Mouse (Mus musculus): Measurements from ENCODE around the gene Ms4a6b. TPM values are rescaled to one million over a fixed set of nuclear protein-coding genes. Genes with fewer than 3 reads are reported as not detected.
"Not testable (repeated sequence)": the region's sequence is repeated elsewhere in the genome, so short reads cannot be mapped to it uniquely, and the experiment has no call there.

Ms4a6b gene
- polyA plus RNA-seq, 1 experiment from 2014 or later, result 3.7 TPM

- Histone ChIP-seq H3K4me3 (no peak overlapping the region), H3K4me1 (no peaks in the 10 kb centered on the region), H3K9me3 (no peaks in the 10 kb centered on the region), H3K36me3 (no peaks in the 10 kb centered on the region), H3K4me2 (no peak overlapping the region), H3K27me3 (replicated peaks) (no peaks in the 10 kb centered on the region), H3K9ac (no peak overlapping the region), H3K27ac (replicated peaks) (no peak overlapping the region)
- 82% methylated on average over 3 of the region's 3 CpGs for WGBS
- no peak for ATAC-seq (ENCODE audit: extremely low read depth, insufficient number of reproducible peaks, low FRiP score, low TSS enrichment)
Measured at GRCm38 (mm10) chr19:11494519-11494918, 21.8 kb upstream of the Ms4a6b start.

GRCm38 (mm10) chr19:11496361-11496760 is 20.0 kb upstream of the Ms4a6b start:
- no peak overlapping the region for H3K4me3 ChIP-seq
- no peak overlapping the region for H3K27ac ChIP-seq (replicated peaks)
- H3K36me3 ChIP-seq, result no peaks in the 10 kb centered on the region
- H3K4me1 ChIP-seq, result no peaks in the 10 kb centered on the region
- no peak overlapping the region for H3K9ac ChIP-seq
- no peak for ATAC-seq (ENCODE audit: extremely low read depth, insufficient number of reproducible peaks, low FRiP score, low TSS enrichment)
- no peaks in the 10 kb centered on the region for H3K27me3 ChIP-seq (replicated peaks)
- WGBS, result 61% methylated on average over 6 of the region's 6 CpGs
- H3K9me3 ChIP-seq, result no peaks in the 10 kb centered on the region
- no peak overlapping the region for H3K4me2 ChIP-seq

GRCm38 (mm10) chr19:11497300-11497699 is 19.0 kb upstream of the Ms4a6b start:
- ATAC-seq (ENCODE audit: extremely low read depth, insufficient number of reproducible peaks, low FRiP score, low TSS enrichment); H3K27me3 ChIP-seq (replicated peaks); H3K9me3 ChIP-seq; H3K4me1 ChIP-seq; H3K36me3 ChIP-seq; H3K9ac ChIP-seq; H3K4me3 ChIP-seq; H3K27ac ChIP-seq (replicated peaks); H3K4me2 ChIP-seq: not testable (repeated sequence)
- 72% methylated on average over 1 of the region's 1 CpGs for WGBS

GRCm38 (mm10) chr19:11500796-11501195 is 15.5 kb upstream of the Ms4a6b start:
- Histone ChIP-seq H3K27ac (replicated peaks) (no peak overlapping the region), H3K36me3 (no peaks in the 10 kb centered on the region), H3K9me3 (no peaks in the 10 kb centered on the region), H3K4me2 (no peak overlapping the region), H3K4me1 (no peaks in the 10 kb centered on the region), H3K9ac (no peak overlapping the region), H3K4me3 (no peak overlapping the region), H3K27me3 (replicated peaks) (no peaks in the 10 kb centered on the region)
- 75% methylated on average over 1 of the region's 1 CpGs for WGBS
- no peak for ATAC-seq (ENCODE audit: extremely low read depth, insufficient number of reproducible peaks, low FRiP score, low TSS enrichment)

- H3K9ac ChIP-seq, result no peak overlapping the region
- H3K27me3 ChIP-seq (replicated peaks), result no peaks in the 10 kb centered on the region
- no peaks in the 10 kb centered on the region for H3K4me1 ChIP-seq
- no peak for ATAC-seq (ENCODE audit: extremely low read depth, insufficient number of reproducible peaks, low FRiP score, low TSS enrichment)
- H3K9me3 ChIP-seq, result no peaks in the 10 kb centered on the region
- WGBS, result 74% methylated on average over 4 of the region's 4 CpGs
- H3K36me3 ChIP-seq, result no peaks in the 10 kb centered on the region
- no peak overlapping the region for H3K4me3 ChIP-seq
- no peak overlapping the region for H3K27ac ChIP-seq (replicated peaks)
- no peak overlapping the region for H3K4me2 ChIP-seq
Measured at GRCm38 (mm10) chr19:11501326-11501725, 15.0 kb upstream of the Ms4a6b start.

- Histone ChIP-seq H3K27ac (replicated peaks) (no peak overlapping the region), H3K36me3 (no peaks in the 10 kb centered on the region), H3K9ac (no peak overlapping the region), H3K9me3 (no peaks in the 10 kb centered on the region), H3K4me1 (no peaks in the 10 kb centered on the region), H3K4me3 (no peak overlapping the region), H3K4me2 (no peak overlapping the region), H3K27me3 (replicated peaks) (no peaks in the 10 kb centered on the region)
- no peak for ATAC-seq (ENCODE audit: extremely low read depth, insufficient number of reproducible peaks, low FRiP score, low TSS enrichment)
- WGBS, result 54% methylated on average over 1 of the region's 1 CpGs
Measured at GRCm38 (mm10) chr19:11504857-11505256, 11.5 kb upstream of the Ms4a6b start.

- no peak overlapping the region for H3K9ac ChIP-seq
- H3K9me3 ChIP-seq, result no peaks in the 10 kb centered on the region
- H3K4me1 ChIP-seq, result no peaks in the 10 kb centered on the region
- H3K36me3 ChIP-seq, result no peaks in the 10 kb centered on the region
- no peak overlapping the region for H3K27ac ChIP-seq (replicated peaks)
- WGBS, result 31% methylated on average over 1 of the region's 1 CpGs
- H3K27me3 ChIP-seq (replicated peaks), result no peaks in the 10 kb centered on the region
- no peak for ATAC-seq (ENCODE audit: extremely low read depth, insufficient number of reproducible peaks, low FRiP score, low TSS enrichment)
- no peak overlapping the region for H3K4me3 ChIP-seq
- H3K4me2 ChIP-seq, result no peak overlapping the region
Measured at GRCm38 (mm10) chr19:11513458-11513857, 2.9 kb upstream of the Ms4a6b start.

- H3K4me3 ChIP-seq, result no peak overlapping the region
- H3K9me3 ChIP-seq, result no peaks in the 10 kb centered on the region
- H3K27ac ChIP-seq (replicated peaks), result no peak overlapping the region
- no peak for ATAC-seq (ENCODE audit: extremely low read depth, insufficient number of reproducible peaks, low FRiP score, low TSS enrichment)
- H3K4me2 ChIP-seq, result no peak overlapping the region
- H3K4me1 ChIP-seq, result no peaks in the 10 kb centered on the region
- H3K27me3 ChIP-seq (replicated peaks), result no peaks in the 10 kb centered on the region
- WGBS, result 52% methylated on average over 4 of the region's 4 CpGs
- no peak overlapping the region for H3K9ac ChIP-seq
- H3K36me3 ChIP-seq, result no peaks in the 10 kb centered on the region
Measured at GRCm38 (mm10) chr19:11516845-11517244, 533 bp downstream of the Ms4a6b start.

GRCm38 (mm10) chr19:11517373-11517772 is 1.1 kb downstream of the Ms4a6b start:
- H3K4me2 ChIP-seq; ATAC-seq (ENCODE audit: extremely low read depth, insufficient number of reproducible peaks, low FRiP score, low TSS enrichment); H3K27ac ChIP-seq (replicated peaks); H3K27me3 ChIP-seq (replicated peaks); H3K36me3 ChIP-seq; H3K9me3 ChIP-seq; H3K4me3 ChIP-seq; H3K4me1 ChIP-seq; H3K9ac ChIP-seq: not testable (repeated sequence)
- WGBS, result 27% methylated on average over 1 of the region's 1 CpGs

GRCm38 (mm10) chr19:11518356-11518755 is 2.0 kb downstream of the Ms4a6b start:
- H3K27me3 ChIP-seq (replicated peaks); H3K9me3 ChIP-seq; H3K4me2 ChIP-seq; H3K9ac ChIP-seq; H3K4me1 ChIP-seq; H3K36me3 ChIP-seq; ATAC-seq (ENCODE audit: extremely low read depth, insufficient number of reproducible peaks, low FRiP score, low TSS enrichment); H3K4me3 ChIP-seq; H3K27ac ChIP-seq (replicated peaks): not testable (repeated sequence)
- WGBS, result 65% methylated on average over 2 of the region's 2 CpGs

- no peaks in the 10 kb centered on the region for H3K9me3 ChIP-seq
- no peaks in the 10 kb centered on the region for H3K36me3 ChIP-seq
- ATAC-seq (ENCODE audit: extremely low read depth, insufficient number of reproducible peaks, low FRiP score, low TSS enrichment), result no peak
- no peak overlapping the region for H3K4me3 ChIP-seq
- H3K4me2 ChIP-seq, result no peak overlapping the region
- H3K27me3 ChIP-seq (replicated peaks), result no peaks in the 10 kb centered on the region
- no peak overlapping the region for H3K9ac ChIP-seq
- H3K27ac ChIP-seq (replicated peaks), result no peak overlapping the region
- no peaks in the 10 kb centered on the region for H3K4me1 ChIP-seq
- 80% methylated on average over 3 of the region's 3 CpGs for WGBS
Measured at GRCm38 (mm10) chr19:11520146-11520545, 3.8 kb downstream of the Ms4a6b start.

- H3K4me1 ChIP-seq, result no peaks in the 10 kb centered on the region
- no peak overlapping the region for H3K4me3 ChIP-seq
- H3K9me3 ChIP-seq, result no peaks in the 10 kb centered on the region
- no peak for ATAC-seq (ENCODE audit: extremely low read depth, insufficient number of reproducible peaks, low FRiP score, low TSS enrichment)
- no peak overlapping the region for H3K27ac ChIP-seq (replicated peaks)
- H3K36me3 ChIP-seq, result no peaks in the 10 kb centered on the region
- 79% methylated on average over 1 of the region's 1 CpGs for WGBS
- no peaks in the 10 kb centered on the region for H3K27me3 ChIP-seq (replicated peaks)
- H3K9ac ChIP-seq, result no peak overlapping the region
- H3K4me2 ChIP-seq, result no peak overlapping the region
Measured at GRCm38 (mm10) chr19:11533421-11533820, 17.1 kb downstream of the Ms4a6b start.
